Mouse (Mus musculus) heart, embryonic 11.5 days (tissue): ENCODE data around the gene Myl10. TPM values are rescaled to one million over a fixed set of nuclear protein-coding genes. Genes with fewer than 3 reads are reported as not detected.

Experiments used
- ATAC-seq: fragments of 200-750 bp; cut with Nextera tagmentation; replicated peaks from 2 replicates; pipeline ENCODE4 v1.8.0; 2017; ENCODE audit warnings: moderate library complexity; ENCODE audit not compliant: insufficient number of reproducible peaks, low FRiP score, low TSS enrichment
- H3K27ac ChIP-seq: fragments of 300-500 bp; sonication (generic); 2 replicates; pipeline ENCODE4 v1.5.1; 2014; ENCODE audit warnings: mild to moderate bottlenecking, low read depth, low read length
- H3K27me3 ChIP-seq: fragments of 300-500 bp; sonication (generic); 2 replicates; pipeline ENCODE4 v1.6.1; 2014; ENCODE audit warnings: mild to moderate bottlenecking, low read length, mixed read lengths; ENCODE audit not compliant: control insufficient read depth, insufficient read depth
- H3K36me3 ChIP-seq: fragments of 300-500 bp; sonication (generic); 2 replicates; pipeline ENCODE4 v1.6.1; 2014; ENCODE audit warnings: mild to moderate bottlenecking, low read length, moderate library complexity, mixed read lengths; ENCODE audit not compliant: control insufficient read depth, insufficient read depth
- H3K4me1 ChIP-seq: fragments of 300-500 bp; sonication (generic); 2 replicates; pipeline ENCODE4 v1.6.1; 2014; ENCODE audit warnings: low read length; ENCODE audit not compliant: control insufficient read depth, insufficient read depth
- H3K4me2 ChIP-seq: fragments of 300-500 bp; sonication (generic); 2 replicates; pipeline ENCODE4 v1.6.1; 2014; ENCODE audit warnings: mild to moderate bottlenecking, moderate library complexity
- H3K4me3 ChIP-seq: fragments of 300-500 bp; sonication (generic); 2 replicates; pipeline ENCODE4 v1.5.1; 2014; ENCODE audit warnings: low read depth, low read length
- H3K9ac ChIP-seq: fragments of 300-500 bp; sonication (generic); 2 replicates; pipeline ENCODE4 v1.6.1; 2014; ENCODE audit warnings: mild to moderate bottlenecking, low read depth, low read length, moderate library complexity
- H3K9me3 ChIP-seq: fragments of 300-500 bp; sonication (generic); replicated peaks from 2 replicates; pipeline ENCODE4 v1.6.1; 2016; ENCODE audit warnings: low read length; ENCODE audit not compliant: control insufficient read depth
- WGBS: fragments of 180-500 bp; shearing (Covaris S2); extraction: QIAGEN DNeasy Blood & Tissue Kit; methylation state at CpG from one replicate; pipeline ENCODE4 v1.1.7; 2014; ENCODE audit not compliant: insufficient replicate concordance; 5-methylcytosine and 5-hydroxymethylcytosine counted together
- polyA plus RNA-seq: library from polyadenylated mRNA; unstranded; fragments of >200 nt; fragmentation: Nextera tagmentation; extraction: Ambion mirVana; gene quantifications from 2 replicates; pipeline ENCODE4 v1.2.1, GENCODE M21; 2014

The Myl10 gene
- polyA plus RNA-seq, 1 experiment from 2014 or later = not detected

- H3K4me1 ChIP-seq = no peaks in the 10 kb centered on the region
- ATAC-seq = no peak
- H3K27ac ChIP-seq = no peak overlapping the region
- no peak overlapping the region for H3K4me2 ChIP-seq
- H3K36me3 ChIP-seq = no peaks in the 10 kb centered on the region
- no peaks in the 10 kb centered on the region for H3K9me3 ChIP-seq
- no peak overlapping the region for H3K4me3 ChIP-seq
- WGBS = 82% methylated on average over 5 of the region's 5 CpGs
- H3K27me3 ChIP-seq = no peaks in the 10 kb centered on the region
- H3K9ac ChIP-seq = no peak overlapping the region
These were observed 3.6 kb downstream of the Myl10 start for GRCm38 (mm10) chr5:136696516-136696915.

- no peaks in the 10 kb centered on the region for H3K4me1 ChIP-seq
- 65% methylated on average over 9 of the region's 9 CpGs for WGBS
- no peak for ATAC-seq
- H3K9ac ChIP-seq = no peak overlapping the region
- no peaks in the 10 kb centered on the region for H3K9me3 ChIP-seq
- H3K36me3 ChIP-seq = no peaks in the 10 kb centered on the region
- H3K4me3 ChIP-seq = no peak overlapping the region
- H3K27me3 ChIP-seq = no peaks in the 10 kb centered on the region
- no peak overlapping the region for H3K4me2 ChIP-seq
- H3K27ac ChIP-seq = no peak overlapping the region
These were observed 4.7 kb downstream of the Myl10 start for GRCm38 (mm10) chr5:136697618-136698017.

- no peaks in the 10 kb centered on the region for H3K4me1 ChIP-seq
- no peaks in the 10 kb centered on the region for H3K9me3 ChIP-seq
- no peak overlapping the region for H3K27ac ChIP-seq
- H3K36me3 ChIP-seq = no peaks in the 10 kb centered on the region
- no peak for ATAC-seq
- no peak overlapping the region for H3K4me3 ChIP-seq
- WGBS = 55% methylated on average over 3 of the region's 3 CpGs
- no peak overlapping the region for H3K4me2 ChIP-seq
- no peaks in the 10 kb centered on the region for H3K27me3 ChIP-seq
- H3K9ac ChIP-seq = no peak overlapping the region
These were observed 9.3 kb downstream of the Myl10 start for GRCm38 (mm10) chr5:136702159-136702725.

GRCm38 (mm10) chr5:136703751-136704150, 10.8 kb downstream of the Myl10 start:
- H3K27me3 ChIP-seq = no peaks in the 10 kb centered on the region
- no peak overlapping the region for H3K9ac ChIP-seq
- WGBS = 34% methylated on average over 3 of the region's 3 CpGs

GRCm38 (mm10) chr5:136704151-136704550, 11.2 kb downstream of the Myl10 start:
- WGBS = 83% methylated on average over 8 of the region's 8 CpGs
- ATAC-seq = no peak
- H3K4me1 ChIP-seq = no peaks in the 10 kb centered on the region
- no peak overlapping the region for H3K9ac ChIP-seq
- no peak overlapping the region for H3K27ac ChIP-seq
- H3K4me3 ChIP-seq = no peak overlapping the region
- H3K4me2 ChIP-seq = no peak overlapping the region
- no peaks in the 10 kb centered on the region for H3K9me3 ChIP-seq
- no peaks in the 10 kb centered on the region for H3K27me3 ChIP-seq
- H3K36me3 ChIP-seq = no peaks in the 10 kb centered on the region

More at GRCm38 (mm10) chr5:136703751-136704150, 10.8 kb downstream of the Myl10 start:
- Histone ChIP-seq H3K4me2 (no peak overlapping the region), H3K9me3 (no peaks in the 10 kb centered on the region), H3K4me1 (no peaks in the 10 kb centered on the region), H3K4me3 (no peak overlapping the region), H3K36me3 (no peaks in the 10 kb centered on the region), H3K27ac (no peak overlapping the region)
- ATAC-seq = no peak

GRCm38 (mm10) chr5:136705532-136705931, 12.6 kb downstream of the Myl10 start:
- no peak for ATAC-seq
- H3K27me3 ChIP-seq = no peaks in the 10 kb centered on the region
- no peaks in the 10 kb centered on the region for H3K36me3 ChIP-seq
- no peak overlapping the region for H3K4me3 ChIP-seq
- H3K9ac ChIP-seq = no peak overlapping the region
- 88% methylated on average over 3 of the region's 3 CpGs for WGBS
- H3K27ac ChIP-seq = no peak overlapping the region
- no peaks in the 10 kb centered on the region for H3K9me3 ChIP-seq
- H3K4me1 ChIP-seq = no peaks in the 10 kb centered on the region
- H3K4me2 ChIP-seq = no peak overlapping the region

- Histone ChIP-seq H3K9me3 (no peaks in the 10 kb centered on the region), H3K4me1 (peaks cover 2% of the 10 kb centered on the region; the same call in 1 of the 2 replicates), H3K36me3 (no peaks in the 10 kb centered on the region), H3K4me2 (no peak overlapping the region), H3K27me3 (no peaks in the 10 kb centered on the region), H3K4me3 (no peak overlapping the region), H3K9ac (no peak overlapping the region), H3K27ac (no peak overlapping the region)
- WGBS = under 1% methylated on average over 9 of the region's 9 CpGs
- no peak for ATAC-seq
These were observed 13.9 kb downstream of the Myl10 start for GRCm38 (mm10) chr5:136706803-136707202.

GRCm38 (mm10) chr5:136708116-136708515, 15.2 kb downstream of the Myl10 start:
- H3K9me3 ChIP-seq = no peaks in the 10 kb centered on the region
- H3K4me2 ChIP-seq = no peak overlapping the region
- peaks cover 2% of the 10 kb centered on the region; the same call in 1 of the 2 replicates for H3K4me1 ChIP-seq
- WGBS = 67% methylated on average over 12 of the region's 12 CpGs
- no peaks in the 10 kb centered on the region for H3K27me3 ChIP-seq
- H3K27ac ChIP-seq = no peak overlapping the region
- H3K4me3 ChIP-seq = no peak overlapping the region
- no peak for ATAC-seq
- H3K9ac ChIP-seq = no peak overlapping the region
- no peaks in the 10 kb centered on the region for H3K36me3 ChIP-seq

- H3K4me2 ChIP-seq = no peak overlapping the region
- ATAC-seq = no peak
- H3K4me1 ChIP-seq = peaks cover 2% of the 10 kb centered on the region; the same call in 1 of the 2 replicates
- H3K9ac ChIP-seq = no peak overlapping the region
- H3K27me3 ChIP-seq = peaks cover 20% of the 10 kb centered on the region
- WGBS = 61% methylated on average over 4 of the region's 4 CpGs
- H3K9me3 ChIP-seq = no peaks in the 10 kb centered on the region
- H3K4me3 ChIP-seq = no peak overlapping the region
- H3K36me3 ChIP-seq = no peaks in the 10 kb centered on the region
- H3K27ac ChIP-seq = no peak overlapping the region
These were observed 17.8 kb downstream of the Myl10 start for GRCm38 (mm10) chr5:136710742-136711141.
